11 mouse cellular contexts compared by ENCODE assay signal in the genomic region with DNA sequence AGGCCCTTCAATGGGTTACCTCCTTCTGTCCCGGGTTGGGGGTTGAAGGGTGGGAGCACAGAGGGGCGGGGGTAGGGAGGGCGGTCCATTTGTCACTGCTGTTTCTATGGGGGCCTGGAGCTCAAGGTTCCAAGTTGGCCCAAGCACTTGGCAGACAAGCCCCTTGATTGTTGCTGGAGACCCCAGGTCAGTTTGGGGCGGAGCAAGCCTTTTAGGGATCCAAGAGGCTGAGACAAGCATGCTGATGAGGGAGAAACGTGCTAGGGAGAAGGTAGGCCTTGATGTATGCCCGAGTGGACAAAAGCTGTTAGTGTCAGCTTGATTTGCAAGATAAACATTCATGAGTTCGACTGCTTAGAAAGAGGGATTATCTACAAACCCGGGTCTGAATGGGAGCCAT. TPM values are rescaled to one million over a fixed set of nuclear protein-coding genes. Genes with fewer than 3 reads are reported as not detected.
DNase-seq lines count a peak whose midpoint lies in the region; ATAC-seq lines count a peak whose summit lies in the region.
"Had no signal": no experiment of that assay in that cellular context is flagged by ENCODE, and none has a peak within 500 bp of the region (broad histone marks: within the 10 kb centered on the region; RNA-seq: fewer than 3 reads in every experiment).

No protein-coding gene starts in this region.

- 25% methylated on average over 8 of the region's 8 CpGs for WGBS in limb, embryonic 15.5 days
- WGBS in stomach, embryonic 16.5 days, result 13% methylated on average over 8 of the region's 8 CpGs

- ATAC-seq in limb, embryonic 15.5 days (ENCODE audit: insufficient number of reproducible peaks, low FRiP score, low TSS enrichment, low read depth), result no peak
- peak; percentile 54; the same call in 1 of the 2 replicates for ATAC-seq in stomach, embryonic 16.5 days (ENCODE audit: insufficient read depth, low FRiP score)

- peaks cover 15% of the 10 kb centered on the region for H3K4me1 ChIP-seq in limb, embryonic 15.5 days
- H3K4me1 ChIP-seq in stomach, embryonic 16.5 days (ENCODE audit: control insufficient read depth, insufficient read depth, low read length), result peaks cover 10% of the 10 kb centered on the region; the same call in 1 of the 2 replicates

- H3K27ac ChIP-seq in limb, embryonic 15.5 days, result peak overlapping the region; percentile 14; the same call in 1 of the 2 replicates
- peak overlapping the region; percentile 96 for H3K27ac ChIP-seq in stomach, embryonic 16.5 days (ENCODE audit: low read length)

- peak; percentile 26 for DNase-seq in cerebellum, adult 11-12 months
- DNase-seq in cerebellum, adult 8-10 months, result no peak
- peak; percentile 36 to 40 for DNase-seq in right cerebral cortex, postnatal 10 days (ENCODE audit: low spot score in 2 of 2)
- no peak for DNase-seq in right cerebral cortex, postnatal 25 days
- DNase-seq in layer of hippocampus, postnatal 25 days (ENCODE audit: extremely low spot score in 1 of 2, low spot score in 1 of 2), result no peak
- no peak for DNase-seq in kidney, adult 18-20 months

- no peak overlapping the region for H3K9ac ChIP-seq in limb, embryonic 15.5 days
- no peak overlapping the region for H3K9ac ChIP-seq in stomach, embryonic 16.5 days (ENCODE audit: low read length)

- H3K27me3 ChIP-seq in limb, embryonic 15.5 days, result no peaks in the 10 kb centered on the region
- no peaks in the 10 kb centered on the region for H3K27me3 ChIP-seq in stomach, embryonic 16.5 days (ENCODE audit: control insufficient read depth, insufficient read depth, low read length)

- no peaks in the 10 kb centered on the region for H3K36me3 ChIP-seq in limb, embryonic 15.5 days
- no peaks in the 10 kb centered on the region for H3K36me3 ChIP-seq in stomach, embryonic 16.5 days (ENCODE audit: control insufficient read depth, insufficient read depth, low read length)

- H3K4me2 ChIP-seq in limb, embryonic 15.5 days, result peak overlapping the region; percentile 44
- peak overlapping the region; percentile 56; the same call in 1 of the 2 replicates for H3K4me2 ChIP-seq in stomach, embryonic 16.5 days (ENCODE audit: low read depth, low read length)

- peak overlapping the region; percentile 58; the same call in 1 of the 2 replicates for H3K4me3 ChIP-seq in limb, embryonic 15.5 days
- peak overlapping the region; percentile 61; the same call in 1 of the 2 replicates for H3K4me3 ChIP-seq in stomach, embryonic 16.5 days (replicated peaks; ENCODE audit: low read length)

- no peaks in the 10 kb centered on the region for H3K9me3 ChIP-seq in limb, embryonic 15.5 days
- H3K9me3 ChIP-seq in stomach, embryonic 16.5 days (replicated peaks; ENCODE audit: control insufficient read depth, low read length), result no peaks in the 10 kb centered on the region

RNA-seq across cellular contexts. Expression of a gene that starts 40.9 kb away (rescaled TPM):
- polyA plus RNA-seq in limb, embryonic 15.5 days (2015; fragmentation: Nextera tagmentation; extraction: Ambion mirVana), result not detected in 2 replicates
- not detected in 2 replicates for polyA plus RNA-seq in stomach, embryonic 16.5 days (2015; fragmentation: Nextera tagmentation; extraction: Ambion mirVana)
- total RNA-seq in layer of hippocampus, postnatal 25 days (2021), result not detected
- total RNA-seq: adrenal gland, adult 18-20 months had no signal
- polyA plus RNA-seq: lung, adult 2 months; testis, adult 2 months had no signal

Comparison
In these comparisons a context has a peak if more than half of its experiments do, and no peak if none do; other contexts are left out.
1. DNase-seq: peak in cerebellum, adult 11-12 months (single experiment) and right cerebral cortex, postnatal 10 days (2 of 2); none in cerebellum, adult 8-10 months (single experiment), right cerebral cortex, postnatal 25 days (single experiment), layer of hippocampus, postnatal 25 days (0 of 2) and kidney, adult 18-20 months (single experiment).